ENCODE assay signal across 30 mouse cellular contexts in the genomic region with DNA sequence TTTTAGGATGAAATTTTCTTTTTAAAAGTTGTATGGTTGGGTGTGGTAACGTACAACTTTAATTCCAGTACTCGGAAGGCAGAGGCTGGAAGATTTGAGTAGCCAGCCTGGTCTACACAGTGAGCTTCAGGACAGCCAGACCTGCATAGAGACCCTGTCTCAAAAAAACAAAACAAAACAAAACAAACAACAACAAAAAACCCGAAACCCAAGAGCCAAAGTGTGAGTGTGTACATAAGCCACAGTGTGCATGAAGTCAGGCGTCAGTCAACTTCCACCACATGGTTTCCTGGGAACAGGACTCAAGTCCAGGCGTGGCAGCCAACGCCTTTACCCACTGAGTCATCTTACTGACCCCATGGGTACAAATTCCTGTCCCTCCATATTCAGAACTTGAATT.
"Had no signal": no experiment of that assay in that cellular context is flagged by ENCODE, and none has a peak within 500 bp of the region (broad histone marks: within the 10 kb centered on the region; RNA-seq: fewer than 3 reads in every experiment).

No protein-coding gene starts in this region.

- H3K4me1 ChIP-seq: limb, embryonic 10.5 days; limb, embryonic 12.5 days; limb, embryonic 13.5 days; limb, embryonic 15.5 days; liver, embryonic 12.5 days; liver, embryonic 13.5 days; liver, embryonic 15.5 days; lung, embryonic 15.5 days; midbrain, embryonic 10.5 days; midbrain, embryonic 12.5 days; midbrain, embryonic 13.5 days; neural tube, embryonic 12.5 days had no signal

- H3K9me3 ChIP-seq: limb, embryonic 10.5 days; limb, embryonic 12.5 days; limb, embryonic 13.5 days; limb, embryonic 15.5 days; liver, embryonic 12.5 days; liver, embryonic 13.5 days; liver, embryonic 15.5 days; lung, embryonic 15.5 days; midbrain, embryonic 10.5 days; midbrain, embryonic 12.5 days; midbrain, embryonic 13.5 days; neural tube, embryonic 12.5 days had no signal

- H3K4me2 ChIP-seq: limb, embryonic 12.5 days; limb, embryonic 13.5 days; limb, embryonic 15.5 days; liver, embryonic 11.5 days; liver, embryonic 12.5 days; liver, embryonic 13.5 days; liver, embryonic 15.5 days; lung, embryonic 14.5 days; lung, embryonic 15.5 days; midbrain, embryonic 12.5 days; midbrain, embryonic 13.5 days; neural tube, embryonic 12.5 days had no signal

- H3K4me3 ChIP-seq: limb, embryonic 10.5 days; limb, embryonic 12.5 days; limb, embryonic 13.5 days; limb, embryonic 15.5 days; liver, embryonic 12.5 days; liver, embryonic 13.5 days; liver, embryonic 15.5 days; lung, embryonic 15.5 days; megakaryocyte, embryonic 14.5 days; midbrain, embryonic 10.5 days; midbrain, embryonic 12.5 days; midbrain, embryonic 13.5 days; myocyte; neural tube, embryonic 12.5 days had no signal

- H3K9ac ChIP-seq: limb, embryonic 12.5 days; limb, embryonic 13.5 days; limb, embryonic 15.5 days; liver, embryonic 12.5 days; liver, embryonic 13.5 days; liver, embryonic 14.5 days; liver, embryonic 15.5 days; liver, postnatal 0 days; lung, embryonic 14.5 days; lung, embryonic 15.5 days; midbrain, embryonic 12.5 days; midbrain, embryonic 13.5 days; neural tube, embryonic 12.5 days had no signal

- H3K27ac ChIP-seq: limb, embryonic 10.5 days; limb, embryonic 12.5 days; limb, embryonic 13.5 days; limb, embryonic 15.5 days; liver, embryonic 12.5 days; liver, embryonic 13.5 days; liver, embryonic 14.5 days; liver, embryonic 15.5 days; lung, embryonic 15.5 days; macrophage; midbrain, embryonic 10.5 days; midbrain, embryonic 12.5 days; midbrain, embryonic 13.5 days; neural tube, embryonic 12.5 days had no signal

- H3K27me3 ChIP-seq: limb, embryonic 12.5 days; limb, embryonic 13.5 days; limb, embryonic 15.5 days; liver, embryonic 12.5 days; liver, embryonic 13.5 days; liver, embryonic 15.5 days; lung, embryonic 15.5 days; megakaryocyte, embryonic 14.5 days; midbrain, embryonic 12.5 days; midbrain, embryonic 13.5 days; neural tube, embryonic 12.5 days had no signal

- DNase-seq: left cerebral cortex, postnatal 4 days; liver; liver, embryonic 13.5 days; liver, postnatal 0 days; lung, adult 18-20 months; lung, adult 2 months; lung, embryonic 14.5 days; lung, postnatal 10 days; lung, postnatal 14 days; lung, postnatal 36 days; lung, postnatal 4 days; midbrain, embryonic 14.5 days had no signal

- ATAC-seq: liver, embryonic 12.5 days; liver, postnatal 0 days; lung, postnatal 0 days; midbrain, embryonic 13.5 days; midbrain, embryonic 16.5 days had no signal
